Mouse (Mus musculus): ENCODE measurements around the gene Pip4k2b. TPM values are rescaled to one million over a fixed set of nuclear protein-coding genes. Genes with fewer than 3 reads are reported as not detected.
A peak's percentile ranks its signal among the peaks of the same experiment; 100 is the strongest.
"Not testable (repeated sequence)": the region's sequence is repeated elsewhere in the genome, so short reads cannot be mapped to it uniquely, and the experiment has no call there.

The Pip4k2b gene
- polyA plus RNA-seq, 1 experiment from 2014 or later = 3.7 TPM

- H3K4me3 ChIP-seq (replicated peaks) = no peak overlapping the region
- no peaks in the 10 kb centered on the region for H3K27me3 ChIP-seq
- peaks cover 77% of the 10 kb centered on the region for H3K36me3 ChIP-seq
- no peak overlapping the region for H3K4me2 ChIP-seq (replicated peaks)
- H3K9ac ChIP-seq (replicated peaks) = no peak overlapping the region
- no peak for ATAC-seq
- WGBS = 91% methylated on average over 13 of the region's 13 CpGs
- no peak overlapping the region for H3K27ac ChIP-seq
- H3K4me1 ChIP-seq (replicated peaks) = no peaks in the 10 kb centered on the region
- no peaks in the 10 kb centered on the region for H3K9me3 ChIP-seq
Observed at GRCm38 (mm10) chr11:97711200-97711900, 33.2 kb downstream of the Pip4k2b start.

DNA sequence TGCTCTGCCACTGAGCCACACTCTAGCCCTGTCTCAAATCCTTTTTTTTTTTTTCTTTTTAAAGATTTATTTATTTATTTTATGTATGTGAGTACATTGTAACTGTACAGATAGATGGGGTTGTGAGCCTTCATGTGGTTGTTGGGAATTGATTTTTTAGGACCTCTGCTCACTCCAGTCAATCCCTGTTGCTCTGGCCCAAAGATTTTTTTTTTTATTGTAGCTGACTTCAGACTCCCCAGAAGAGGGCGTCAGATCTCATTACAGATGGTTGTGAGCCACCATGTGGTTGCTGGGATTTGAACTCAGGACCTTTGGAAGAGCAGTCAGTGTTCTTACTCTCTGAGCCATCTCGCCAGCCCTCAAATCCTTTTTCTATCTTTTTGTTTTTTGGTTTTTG, 34.4 kb downstream of the Pip4k2b start:
- H3K27me3 ChIP-seq; H3K4me2 ChIP-seq (replicated peaks); H3K4me3 ChIP-seq (replicated peaks); H3K9ac ChIP-seq (replicated peaks); ATAC-seq; H3K27ac ChIP-seq; H3K4me1 ChIP-seq (replicated peaks); H3K9me3 ChIP-seq: not testable (repeated sequence)
- WGBS = 78% methylated on average over 2 of the region's 2 CpGs
- peaks cover 79% of the 10 kb centered on the region for H3K36me3 ChIP-seq

DNA sequence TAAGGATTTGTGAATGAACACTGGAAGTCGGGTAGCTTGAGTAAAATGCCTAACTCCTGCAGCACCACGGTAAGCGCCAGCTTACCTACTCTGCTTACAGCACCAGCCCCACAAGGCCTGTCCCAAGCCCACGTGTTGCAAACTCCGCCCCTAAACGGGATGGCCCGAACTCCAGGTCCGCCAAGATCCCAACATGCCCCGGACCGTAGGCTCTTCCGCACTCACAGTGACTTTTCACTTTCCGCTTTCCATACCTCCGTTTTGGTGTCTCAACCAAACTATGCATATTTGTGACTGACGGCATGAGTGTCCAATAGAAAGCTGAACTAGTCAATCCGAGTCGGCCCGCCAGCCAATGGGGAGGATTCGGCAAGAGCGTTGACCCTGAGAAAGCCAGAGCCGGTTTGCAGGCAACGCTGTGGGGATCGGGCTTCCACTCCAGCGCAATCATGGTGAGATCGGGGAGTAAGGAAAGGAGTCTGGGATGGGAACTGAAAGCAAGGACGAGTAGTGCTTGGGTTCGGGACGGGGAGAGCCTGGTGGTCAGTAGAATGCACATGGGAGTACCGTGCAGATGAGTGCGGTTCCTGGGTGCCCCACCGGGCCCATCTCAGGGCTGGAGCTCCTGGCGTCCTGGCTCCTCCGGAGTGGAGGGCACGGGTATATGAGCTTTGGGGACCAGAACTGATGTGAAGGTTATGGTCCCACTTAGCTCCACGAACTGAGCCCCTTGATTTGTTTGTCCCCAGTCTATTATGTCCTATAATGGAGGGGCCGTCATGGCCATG, 41.3 kb downstream of the Pip4k2b start, which contains the start of gene Psmb3:
Psmb3 (plus strand) TSS at position 361 of the 788 bp plus-strand sequence.
- peak within 1 kb of the TSS; percentile 88 for H3K9ac ChIP-seq (replicated peaks)
- H3K4me2 ChIP-seq (replicated peaks) = peak within 1 kb of the TSS; percentile 94
- H3K27me3 ChIP-seq = no peaks in the 10 kb centered on the region
- peaks cover 31% of the 10 kb centered on the region for H3K4me1 ChIP-seq (replicated peaks)
- ATAC-seq = peak; percentile 90
- peaks cover 28% of the 10 kb centered on the region for H3K36me3 ChIP-seq
- peak within 1 kb of the TSS; percentile 85 for H3K27ac ChIP-seq
- peak within 1 kb of the TSS; percentile 77 for H3K4me3 ChIP-seq (replicated peaks)
- under 1% methylated on average over 35 of the region's 35 CpGs for WGBS
- no peaks in the 10 kb centered on the region for H3K9me3 ChIP-seq

GRCm38 (mm10) chr11:97702393-97702745, 42.1 kb downstream of the Pip4k2b start:
- peaks cover 40% of the 10 kb centered on the region for H3K4me1 ChIP-seq (replicated peaks)
- under 1% methylated on average over 24 of the region's 24 CpGs for WGBS
- H3K4me2 ChIP-seq (replicated peaks) = peak overlapping the region; percentile 94
- H3K36me3 ChIP-seq = peaks cover 20% of the 10 kb centered on the region
- peak overlapping the region; percentile 77 for H3K4me3 ChIP-seq (replicated peaks)
- H3K27ac ChIP-seq = peak overlapping the region; percentile 85
- no peaks in the 10 kb centered on the region for H3K9me3 ChIP-seq
- no peaks in the 10 kb centered on the region for H3K27me3 ChIP-seq
- ATAC-seq = no peak
- H3K9ac ChIP-seq (replicated peaks) = peak overlapping the region; percentile 64

GRCm38 (mm10) chr11:97701581-97702392, 42.7 kb downstream of the Pip4k2b start:
- peak overlapping the region; percentile 85; the same call in 1 of the 2 replicates for H3K27ac ChIP-seq
- H3K4me1 ChIP-seq (replicated peaks) = peaks cover 45% of the 10 kb centered on the region
- H3K9me3 ChIP-seq = no peaks in the 10 kb centered on the region
- H3K27me3 ChIP-seq = no peaks in the 10 kb centered on the region
- ATAC-seq = no peak
- H3K9ac ChIP-seq (replicated peaks) = peak overlapping the region; percentile 96
- peak overlapping the region; percentile 77 for H3K4me3 ChIP-seq (replicated peaks)
- WGBS = 44% methylated on average over 15 of the region's 15 CpGs
- H3K4me2 ChIP-seq (replicated peaks) = peak overlapping the region; percentile 94
- H3K36me3 ChIP-seq = peaks cover 15% of the 10 kb centered on the region

- peak overlapping the region; percentile 99 for H3K27ac ChIP-seq
- H3K9ac ChIP-seq (replicated peaks) = peak overlapping the region; percentile 96
- H3K4me1 ChIP-seq (replicated peaks) = peaks cover 54% of the 10 kb centered on the region
- WGBS = 18% methylated on average over 30 of the region's 30 CpGs
- no peak for ATAC-seq
- peak overlapping the region; percentile 77 for H3K4me3 ChIP-seq (replicated peaks)
- peaks cover 6% of the 10 kb centered on the region for H3K36me3 ChIP-seq
- no peaks in the 10 kb centered on the region for H3K27me3 ChIP-seq
- no peaks in the 10 kb centered on the region for H3K9me3 ChIP-seq
- H3K4me2 ChIP-seq (replicated peaks) = peak overlapping the region; percentile 94
Observed at GRCm38 (mm10) chr11:97700746-97701580, 43.5 kb downstream of the Pip4k2b start.

GRCm38 (mm10) chr11:97700003-97700745, 44.3 kb downstream of the Pip4k2b start, which contains the start of gene Pcgf2:
TSS of gene Pcgf2 (minus strand) at chr11:97700497.
- Histone ChIP-seq H3K27me3 (no peaks in the 10 kb centered on the region), H3K4me1 (replicated peaks) (peaks cover 62% of the 10 kb centered on the region), H3K36me3 (no peaks in the 10 kb centered on the region), H3K9me3 (no peaks in the 10 kb centered on the region), H3K27ac (peak within 1 kb of the TSS; percentile 99), H3K4me3 (replicated peaks) (peak within 1 kb of the TSS; percentile 77), H3K9ac (replicated peaks) (peak within 1 kb of the TSS; percentile 96), H3K4me2 (replicated peaks) (peak within 1 kb of the TSS; percentile 94)
- ATAC-seq = peak; percentile 9
- under 1% methylated on average over 85 of the region's 85 CpGs for WGBS

- peak overlapping the region; percentile 94 for H3K4me2 ChIP-seq (replicated peaks)
- peak overlapping the region; percentile 77 for H3K4me3 ChIP-seq (replicated peaks)
- peaks cover 62% of the 10 kb centered on the region for H3K4me1 ChIP-seq (replicated peaks)
- peak; percentile 24 for ATAC-seq
- H3K27ac ChIP-seq = peak overlapping the region; percentile 99
- H3K27me3 ChIP-seq = no peaks in the 10 kb centered on the region
- WGBS = 0% methylated on average over 4 of the region's 9 CpGs
- no peaks in the 10 kb centered on the region for H3K36me3 ChIP-seq
- H3K9ac ChIP-seq (replicated peaks) = peak overlapping the region; percentile 96
- H3K9me3 ChIP-seq = no peaks in the 10 kb centered on the region
Observed at GRCm38 (mm10) chr11:97699626-97700002, 44.9 kb downstream of the Pip4k2b start.

GRCm38 (mm10) chr11:97698741-97699611, 45.5 kb downstream of the Pip4k2b start:
- no peaks in the 10 kb centered on the region for H3K27me3 ChIP-seq
- peak overlapping the region; percentile 94 for H3K4me2 ChIP-seq (replicated peaks)
- H3K4me3 ChIP-seq (replicated peaks) = peak overlapping the region; percentile 77
- no peaks in the 10 kb centered on the region for H3K9me3 ChIP-seq
- peaks cover 62% of the 10 kb centered on the region for H3K4me1 ChIP-seq (replicated peaks)
- H3K36me3 ChIP-seq = no peaks in the 10 kb centered on the region
- H3K9ac ChIP-seq (replicated peaks) = peak overlapping the region; percentile 96
- peak overlapping the region; percentile 99 for H3K27ac ChIP-seq
- peak; percentile 2; the same call in 1 of the 2 replicates for ATAC-seq
- under 1% methylated on average over 44 of the region's 63 CpGs for WGBS
